Mouse (Mus musculus): ENCODE measurements around the gene Trmo. TPM values are rescaled to one million over a fixed set of nuclear protein-coding genes. Genes with fewer than 3 reads are reported as not detected.

The Trmo gene
- total and polyA plus RNA-seq, 3 experiments: 3.5 to 4.1 TPM; not detected in 1

GRCm38 (mm10) chr4:46347141-46347540 is 42.1 kb downstream of the Trmo start:
- Histone ChIP-seq H3K9ac (ENCODE audit: control insufficient read depth, low read depth, low read length, poor library complexity, severe bottlenecking) (no peak overlapping the region), H3K36me3 (ENCODE audit: control insufficient read depth in 1 of 2, insufficient read depth in 2 of 2, low read length in 2 of 2) (no peaks in the 10 kb centered on the region), H3K9me3 (replicated peaks; ENCODE audit: insufficient read depth, low read length) (no peaks in the 10 kb centered on the region), H3K27ac (ENCODE audit: control insufficient read depth, low read depth, low read length) (no peak overlapping the region), H3K79me2 (ENCODE audit: control insufficient read depth, insufficient read depth, low read length, poor library complexity) (no peaks in the 10 kb centered on the region), H3K27me3 (ENCODE audit: control insufficient read depth in 1 of 2, insufficient read depth in 2 of 2, low read length in 2 of 2) (peaks cover 0 to 18% of the 10 kb centered on the region in 2 experiments), H3K4me1 (ENCODE audit: control insufficient read depth in 1 of 2, insufficient read depth in 2 of 2, low read length in 2 of 2) (no peaks in the 10 kb centered on the region), H3K4me3 (ENCODE audit: control insufficient read depth in 1 of 2, insufficient read depth in 1 of 2, low read depth in 2 of 2, low read length in 2 of 2) (no peak overlapping the region)
- TF ChIP-seq ZKSCAN1 (IDR thresholded peaks at IDR 0.05; ENCODE audit: low read depth, low read length) (no peak), CHD2 (IDR thresholded peaks at IDR 0.05; ENCODE audit: low read length) (no peak), CTCF (IDR thresholded peaks at IDR 0.05 in 2 of 3, conservative IDR thresholded peaks at IDR 0.05 in 1 of 3; ENCODE audit: control insufficient read depth in 1 of 3, insufficient read depth in 1 of 3, low read depth in 2 of 3, low read length in 3 of 3, poor library complexity in 1 of 3, severe bottlenecking in 1 of 3) (no peak), GATA1 (IDR thresholded peaks at IDR 0.05; ENCODE audit: low read depth, low read length) (no peak), ETS1 (IDR thresholded peaks at IDR 0.05; ENCODE audit: low read depth, low read length) (no peak), RAD21 (IDR thresholded peaks at IDR 0.05; ENCODE audit: low read depth, low read length) (no peak), ZMIZ1 (IDR thresholded peaks at IDR 0.05; ENCODE audit: low read depth, low read length) (no peak), NELFE (IDR thresholded peaks at IDR 0.05; ENCODE audit: low read depth, low read length) (no peak), SIN3A (IDR thresholded peaks at IDR 0.05; ENCODE audit: low read length) (no peak), HCFC1 (IDR thresholded peaks at IDR 0.05; ENCODE audit: low read depth, low read length) (no peak)
- DNase-seq (ENCODE audit: low read depth, low spot score): no peak

- H3K27me3 ChIP-seq (ENCODE audit: control insufficient read depth in 1 of 2, insufficient read depth in 2 of 2, low read length in 2 of 2): peaks cover 0 to 17% of the 10 kb centered on the region in 2 experiments; a peak in 3 of 4 replicates
These were observed 43.0 kb downstream of the Trmo start for GRCm38 (mm10) chr4:46346221-46346620.

GRCm38 (mm10) chr4:46345773-46346100 is 43.5 kb downstream of the Trmo start:
- H3K4me1 ChIP-seq (ENCODE audit: control insufficient read depth in 1 of 2, insufficient read depth in 2 of 2, low read length in 2 of 2): no peaks in the 10 kb centered on the region
- H3K27ac ChIP-seq (ENCODE audit: control insufficient read depth, low read depth, low read length): no peak overlapping the region
- DNase-seq (ENCODE audit: low read depth, low spot score): no peak
- peaks cover 2 to 17% of the 10 kb centered on the region in 2 experiments; a peak in 3 of 4 replicates for H3K27me3 ChIP-seq (ENCODE audit: control insufficient read depth in 1 of 2, insufficient read depth in 2 of 2, low read length in 2 of 2)
- no peaks in the 10 kb centered on the region for H3K9me3 ChIP-seq (replicated peaks; ENCODE audit: insufficient read depth, low read length)
- no peak for TF ChIP-seq ELF1 (IDR thresholded peaks at IDR 0.05; ENCODE audit: low read depth, low read length)
- no peak for TF ChIP-seq POLR2AphosphoS2 (IDR thresholded peaks at IDR 0.05; ENCODE audit: low read length)
- TF ChIP-seq MXI1 (IDR thresholded peaks at IDR 0.05; ENCODE audit: low read depth, low read length): no peak
- TF ChIP-seq ZMIZ1 (IDR thresholded peaks at IDR 0.05; ENCODE audit: low read depth, low read length): no peak
- TF ChIP-seq SMC3 (IDR thresholded peaks at IDR 0.05; ENCODE audit: low read depth, low read length): no peak
- TF ChIP-seq POLR2AphosphoS5 (IDR thresholded peaks at IDR 0.05; ENCODE audit: borderline replicate concordance, low read depth, low read length): no peak
- no peak for TF ChIP-seq GATA1 (IDR thresholded peaks at IDR 0.05; ENCODE audit: low read depth, low read length)
- TF ChIP-seq HCFC1 (IDR thresholded peaks at IDR 0.05; ENCODE audit: low read depth, low read length): no peak
- no peak for TF ChIP-seq SIN3A (IDR thresholded peaks at IDR 0.05; ENCODE audit: low read length)
- TF ChIP-seq CHD2 (IDR thresholded peaks at IDR 0.05; ENCODE audit: low read length): no peak
- no peak for TF ChIP-seq NRF1 (IDR thresholded peaks at IDR 0.05; ENCODE audit: insufficient read depth, low read depth, low read length, poor library complexity, severe bottlenecking)
- no peak overlapping the region for H3K9ac ChIP-seq (ENCODE audit: control insufficient read depth, low read depth, low read length, poor library complexity, severe bottlenecking)
- no peaks in the 10 kb centered on the region for H3K36me3 ChIP-seq (ENCODE audit: control insufficient read depth in 1 of 2, insufficient read depth in 2 of 2, low read length in 2 of 2)
- H3K79me2 ChIP-seq (ENCODE audit: control insufficient read depth, insufficient read depth, low read length, poor library complexity): no peaks in the 10 kb centered on the region
- no peak overlapping the region for H3K4me3 ChIP-seq (ENCODE audit: control insufficient read depth in 1 of 2, insufficient read depth in 1 of 2, low read depth in 2 of 2, low read length in 2 of 2)

More at GRCm38 (mm10) chr4:46346221-46346620, 43.0 kb downstream of the Trmo start:
- Histone ChIP-seq H3K4me3 (ENCODE audit: control insufficient read depth in 1 of 2, insufficient read depth in 1 of 2, low read depth in 2 of 2, low read length in 2 of 2) (no peak overlapping the region), H3K9me3 (replicated peaks; ENCODE audit: insufficient read depth, low read length) (no peaks in the 10 kb centered on the region), H3K79me2 (ENCODE audit: control insufficient read depth, insufficient read depth, low read length, poor library complexity) (no peaks in the 10 kb centered on the region), H3K9ac (ENCODE audit: control insufficient read depth, low read depth, low read length, poor library complexity, severe bottlenecking) (no peak overlapping the region), H3K36me3 (ENCODE audit: control insufficient read depth in 1 of 2, insufficient read depth in 2 of 2, low read length in 2 of 2) (no peaks in the 10 kb centered on the region), H3K4me1 (ENCODE audit: control insufficient read depth in 1 of 2, insufficient read depth in 2 of 2, low read length in 2 of 2) (no peaks in the 10 kb centered on the region), H3K27ac (ENCODE audit: control insufficient read depth, low read depth, low read length) (no peak overlapping the region)
- TF ChIP-seq EP300 (IDR thresholded peaks at IDR 0.05; ENCODE audit: low read depth in 1 of 2, low read length in 2 of 2) (no peak), KAT2A (conservative IDR thresholded peaks at IDR 0.05; ENCODE audit: low read depth, low read length) (no peak), SIN3A (IDR thresholded peaks at IDR 0.05; ENCODE audit: low read length) (no peak), MEF2A (IDR thresholded peaks at IDR 0.05; ENCODE audit: extremely low read depth, insufficient replicate concordance, low read depth, low read length, poor library complexity, severe bottlenecking) (no peak), NRF1 (IDR thresholded peaks at IDR 0.05; ENCODE audit: insufficient read depth, low read depth, low read length, poor library complexity, severe bottlenecking) (no peak), ZKSCAN1 (IDR thresholded peaks at IDR 0.05; ENCODE audit: low read depth, low read length) (no peak), POLR2AphosphoS2 (IDR thresholded peaks at IDR 0.05; ENCODE audit: low read length) (no peak), TBP (IDR thresholded peaks at IDR 0.05; ENCODE audit: low read depth, low read length) (no peak), USF1 (IDR thresholded peaks at IDR 0.05; ENCODE audit: low read depth, low read length) (no peak), MAFK (IDR thresholded peaks at IDR 0.05; ENCODE audit: borderline replicate concordance, low read depth, low read length) (no peak), GATA1 (IDR thresholded peaks at IDR 0.05; ENCODE audit: low read depth, low read length) (no peak), GABPA (IDR thresholded peaks at IDR 0.05; ENCODE audit: low read depth, low read length) (no peak), POLR2A (IDR thresholded peaks at IDR 0.05; ENCODE audit: control insufficient read depth in 1 of 2, insufficient read depth in 1 of 2, low read depth in 1 of 2, low read length in 2 of 2, poor library complexity in 1 of 2) (no peak), MAZ (IDR thresholded peaks at IDR 0.05; ENCODE audit: low read depth, low read length) (no peak)
- DNase-seq (ENCODE audit: low read depth, low spot score): no peak
